Mouse (Mus musculus) neural tube, embryonic 14.5 days (tissue): ENCODE data around the gene Six5. TPM values are rescaled to one million over a fixed set of nuclear protein-coding genes. Genes with fewer than 3 reads are reported as not detected.

Source experiments
- ATAC-seq: fragments of 200-750 bp; cut with Nextera tagmentation; 2 replicates; pipeline ENCODE4 v1.8.0; 2017; ENCODE audit warnings: low read depth, mild to moderate bottlenecking, moderate TSS enrichment, moderate library complexity
- H3K27ac ChIP-seq: fragments of 300-500 bp; sonication (generic); 2 replicates; pipeline ENCODE4 v1.5.1; 2014; ENCODE audit warnings: low read depth, mild to moderate bottlenecking, control low read depth, low read length, moderate library complexity, mixed read lengths
- H3K27me3 ChIP-seq: fragments of 300-500 bp; sonication (generic); 2 replicates; pipeline ENCODE4 v1.6.1; 2014; ENCODE audit warnings: low read length; ENCODE audit not compliant: control insufficient read depth, insufficient read depth
- H3K36me3 ChIP-seq: fragments of 300-500 bp; sonication (generic); 2 replicates; pipeline ENCODE4 v1.6.1; 2014; ENCODE audit warnings: low read length, mixed read lengths; ENCODE audit not compliant: control insufficient read depth, insufficient read depth
- H3K4me1 ChIP-seq: fragments of 300-500 bp; sonication (generic); 2 replicates; pipeline ENCODE4 v1.6.1; 2014; ENCODE audit warnings: low read length; ENCODE audit not compliant: control insufficient read depth, insufficient read depth
- H3K4me2 ChIP-seq: fragments of 300-500 bp; sonication (generic); 2 replicates; pipeline ENCODE4 v1.6.1; 2014; ENCODE audit warnings: mild to moderate bottlenecking, low read depth, low read length, control low read depth
- H3K4me3 ChIP-seq: fragments of 300-500 bp; sonication (generic); 2 replicates; pipeline ENCODE4 v1.5.1; 2014; ENCODE audit warnings: low read depth, low read length, control low read depth, mixed read lengths
- H3K9ac ChIP-seq: fragments of 300-500 bp; sonication (generic); replicated peaks from 2 replicates; pipeline ENCODE4 v1.6.1; 2014; ENCODE audit warnings: low read depth, mild to moderate bottlenecking, control low read depth, low read length, mixed read lengths
- H3K9me3 ChIP-seq: fragments of 300-500 bp; sonication (generic); 2 replicates; pipeline ENCODE4 v1.6.1; 2016; ENCODE audit warnings: low read length; ENCODE audit not compliant: control insufficient read depth
- WGBS: fragments of 180-500 bp; shearing (Covaris S2); extraction: QIAGEN DNeasy Blood & Tissue Kit; methylation state at CpG from one replicate; pipeline ENCODE4 v1.1.7; 2014; 5-methylcytosine and 5-hydroxymethylcytosine counted together
- microRNA-seq: library from miRNA; unstranded; fragments of <30 nt; microRNA quantifications from one replicate; pipeline ENCODE4, GENCODE M21; 2016
- polyA plus RNA-seq: library from polyadenylated mRNA; unstranded; fragments of >200 nt; fragmentation: Nextera tagmentation; extraction: Ambion mirVana; gene quantifications from 2 replicates; pipeline ENCODE4 v1.2.1, GENCODE M21; 2014

Gene Six5
- polyA plus RNA-seq, 1 experiment from 2014 or later = 1.3 TPM

- WGBS = 94% methylated on average over 38 of the region's 38 CpGs
- ATAC-seq = no peak
- no peak overlapping the region for H3K4me3 ChIP-seq
- H3K4me2 ChIP-seq = no peak overlapping the region
- no peak overlapping the region for H3K9ac ChIP-seq
- H3K27me3 ChIP-seq = no peaks in the 10 kb centered on the region
- no peaks in the 10 kb centered on the region for H3K9me3 ChIP-seq
- H3K36me3 ChIP-seq = peaks cover 37% of the 10 kb centered on the region
- peaks cover 4% of the 10 kb centered on the region; the same call in 1 of the 2 replicates for H3K4me1 ChIP-seq
- no peak overlapping the region for H3K27ac ChIP-seq
Measured at GRCm38 (mm10) chr7:19136673-19137334, 42.4 kb downstream of the Six5 start.

- Histone ChIP-seq H3K27me3 (no peaks in the 10 kb centered on the region), H3K4me3 (no peak overlapping the region), H3K9me3 (no peaks in the 10 kb centered on the region), H3K9ac (no peak overlapping the region), H3K27ac (no peak overlapping the region), H3K36me3 (peaks cover 37% of the 10 kb centered on the region), H3K4me1 (0 out of 2 replicates have a peak, but pooled peaks cover 2% of the 10 kb centered on the region), H3K4me2 (no peak overlapping the region)
- no peak for ATAC-seq
- WGBS = 45% methylated on average over 5 of the region's 5 CpGs
Measured at GRCm38 (mm10) chr7:19137380-19137779, 43.0 kb downstream of the Six5 start.

- H3K36me3 ChIP-seq = peaks cover 4% of the 10 kb centered on the region
- no peaks in the 10 kb centered on the region for H3K27me3 ChIP-seq
- 90% methylated on average over 10 of the region's 10 CpGs for WGBS
- H3K9me3 ChIP-seq = no peaks in the 10 kb centered on the region
- no peak overlapping the region for H3K4me2 ChIP-seq
- H3K4me3 ChIP-seq = no peak overlapping the region
- H3K27ac ChIP-seq = no peak overlapping the region
- ATAC-seq = no peak
- no peak overlapping the region for H3K9ac ChIP-seq
- peaks cover 14% of the 10 kb centered on the region for H3K4me1 ChIP-seq
Measured at GRCm38 (mm10) chr7:19146793-19147192, 52.4 kb downstream of the Six5 start.

- Histone ChIP-seq H3K27me3 (no peaks in the 10 kb centered on the region), H3K4me2 (peak overlapping the region; percentile 90), H3K4me3 (peak overlapping the region; percentile 65; the same call in 1 of the 2 replicates), H3K9me3 (no peaks in the 10 kb centered on the region), H3K9ac (no peak overlapping the region), H3K36me3 (peaks cover 8% of the 10 kb centered on the region), H3K4me1 (peaks cover 14% of the 10 kb centered on the region), H3K27ac (no peak overlapping the region)
- 58% methylated on average over 6 of the region's 6 CpGs for WGBS
- ATAC-seq = no peak
Measured at GRCm38 (mm10) chr7:19147497-19148045, 53.2 kb downstream of the Six5 start.

Small RNA genes lying within 50 kb of the gene (microRNA-seq; reads per million reads assigned to microRNA genes)
- not detected for gene Mir3100

Other genes with a start within 250 kb of the Six5 start
- 18.3 and 18.7 TPM in 2 replicates for gene Pglyrp1, start 223.3 kb upstream of the Six5 start, polyA plus RNA-seq
- gene Ccdc61, start 184.2 kb upstream of the Six5 start, polyA plus RNA-seq = 17.6 and 20.2 TPM in 2 replicates
- 17.1 and 18.4 TPM in 2 replicates for gene Nova2, start 168.7 kb upstream of the Six5 start, polyA plus RNA-seq
- gene Nanos2, start 107.2 kb upstream of the Six5 start, polyA plus RNA-seq = 0.84 and 1.1 TPM in 2 replicates
- gene Mypop, start 103.3 kb upstream of the Six5 start, polyA plus RNA-seq = 6.0 and 6.9 TPM in 2 replicates
- gene Irf2bp1, start 90.5 kb upstream of the Six5 start, polyA plus RNA-seq = 29.7 and 30.3 TPM in 2 replicates
- not detected in 2 replicates for gene Foxa3, start 71.1 kb upstream of the Six5 start, polyA plus RNA-seq
- gene Sympk, start 70.2 kb upstream of the Six5 start, polyA plus RNA-seq = 16.8 and 16.9 TPM in 2 replicates
- gene Rsph6a, start 39.9 kb upstream of the Six5 start, polyA plus RNA-seq = not detected in 2 replicates
- 30.2 and 35.2 TPM in 2 replicates for gene Dmwd, start 18.4 kb upstream of the Six5 start, polyA plus RNA-seq
- 7.1 and 9.4 TPM in 2 replicates for gene Dmpk, start 10.7 kb upstream of the Six5 start, polyA plus RNA-seq
- gene Gm4969, start 23.8 kb downstream of the Six5 start, polyA plus RNA-seq = 5.9 and 9.9 TPM in 2 replicates
- gene Fbxo46, start 25.3 kb downstream of the Six5 start, polyA plus RNA-seq = 11.6 and 13.1 TPM in 2 replicates
- gene Qpctl, start 54.7 kb downstream of the Six5 start, polyA plus RNA-seq = 18.6 and 21.2 TPM in 2 replicates
- 94.1 and 110 TPM in 2 replicates for gene Snrpd2, start 55.1 kb downstream of the Six5 start, polyA plus RNA-seq
- 0.75 and 1.8 TPM in 2 replicates for gene Gipr, start 71.5 kb downstream of the Six5 start, polyA plus RNA-seq
- gene Eml2, start 81.8 kb downstream of the Six5 start, polyA plus RNA-seq = 3.5 and 4.0 TPM in 2 replicates
- gene Gpr4, start 117.9 kb downstream of the Six5 start, polyA plus RNA-seq = 2.9 and 3.4 TPM in 2 replicates
- 36.6 and 37.6 TPM in 2 replicates for gene Opa3, start 133.7 kb downstream of the Six5 start, polyA plus RNA-seq
- gene Vasp, start 177.2 kb downstream of the Six5 start, polyA plus RNA-seq = 17.4 and 40.9 TPM in 2 replicates
- gene Ppm1n, start 185.5 kb downstream of the Six5 start, polyA plus RNA-seq = 0.66 and 0.75 TPM in 2 replicates
- gene Rtn2, start 188.0 kb downstream of the Six5 start, polyA plus RNA-seq = 115 and 118 TPM in 2 replicates
- gene Fosb, start 215.5 kb downstream of the Six5 start, polyA plus RNA-seq = not detected in 2 replicates